Mouse (Mus musculus) kidney, postnatal 25 days (tissue): Measurements from ENCODE around the gene Lrig2.

Experiments
- DNase-seq, 2 experiments: peaks; one replicate each; pipeline ENCODE4 v3.0.0; 2021; ENCODE audit warnings: mixed read lengths in 2 of 2

Lrig2 gene

GRCm38 (mm10) chr3:104501648-104502047, 10.1 kb downstream of the Lrig2 start:
- DNase-seq: no peak

GRCm38 (mm10) chr3:104500881-104501280, 10.8 kb downstream of the Lrig2 start:
- DNase-seq: peak; percentile 24 to 39

- no peak for DNase-seq
Measured at GRCm38 (mm10) chr3:104496176-104496575, 15.5 kb downstream of the Lrig2 start.

GRCm38 (mm10) chr3:104480946-104481719, 30.6 kb downstream of the Lrig2 start:
- no peak for DNase-seq

- no peak for DNase-seq
Measured at GRCm38 (mm10) chr3:104478056-104478455, 33.7 kb downstream of the Lrig2 start.

- no peak for DNase-seq
Measured at GRCm38 (mm10) chr3:104469421-104469820, 42.3 kb downstream of the Lrig2 start.

- DNase-seq: no peak
Measured at GRCm38 (mm10) chr3:104461226-104461625, 50.5 kb downstream of the Lrig2 start.

- no peak for DNase-seq
Measured at GRCm38 (mm10) chr3:104458588-104458987, 53.1 kb downstream of the Lrig2 start.

- no peak for DNase-seq
Measured at GRCm38 (mm10) chr3:104455506-104456275, 56.0 kb downstream of the Lrig2 start.

- no peak for DNase-seq
Measured at GRCm38 (mm10) chr3:104447240-104447639, 64.5 kb downstream of the Lrig2 start.

GRCm38 (mm10) chr3:104446689-104447088, 65.0 kb downstream of the Lrig2 start:
- DNase-seq: no peak

- DNase-seq: no peak
Measured at GRCm38 (mm10) chr3:104445576-104445975, 66.1 kb downstream of the Lrig2 start.

GRCm38 (mm10) chr3:104444946-104445460, 66.7 kb downstream of the Lrig2 start:
- no peak for DNase-seq

- DNase-seq: no peak
Measured at GRCm38 (mm10) chr3:104444082-104444481, 67.6 kb downstream of the Lrig2 start.

- no peak for DNase-seq
Measured at GRCm38 (mm10) chr3:104442357-104442756, 69.4 kb downstream of the Lrig2 start.

GRCm38 (mm10) chr3:104441870-104442283, 69.8 kb downstream of the Lrig2 start:
- peak; percentile 95 to 97 for DNase-seq

GRCm38 (mm10) chr3:104441435-104441834, 70.3 kb downstream of the Lrig2 start:
- DNase-seq: no peak

GRCm38 (mm10) chr3:104438777-104439176, 72.9 kb downstream of the Lrig2 start:
- DNase-seq: no peak

GRCm38 (mm10) chr3:104437576-104437975, 74.1 kb downstream of the Lrig2 start:
- peak in 1 of 2 experiments; percentile 32 for DNase-seq

- DNase-seq: no peak
Measured at GRCm38 (mm10) chr3:104435947-104436346, 75.8 kb downstream of the Lrig2 start.

- DNase-seq: peak in 1 of 2 experiments; percentile 45
Measured at GRCm38 (mm10) chr3:104434246-104434696, 77.4 kb downstream of the Lrig2 start.

- no peak for DNase-seq
Measured at GRCm38 (mm10) chr3:104432651-104433050, 79.1 kb downstream of the Lrig2 start.

GRCm38 (mm10) chr3:104431848-104432159, 79.9 kb downstream of the Lrig2 start:
- DNase-seq: peak; percentile 68 to 72
